Mouse (Mus musculus): Measurements from ENCODE around the gene Tha1. TPM values are rescaled to one million over a fixed set of nuclear protein-coding genes. Genes with fewer than 3 reads are reported as not detected.

Gene Tha1
- polyA plus RNA-seq, 1 experiment: 0.13 TPM

DNA sequence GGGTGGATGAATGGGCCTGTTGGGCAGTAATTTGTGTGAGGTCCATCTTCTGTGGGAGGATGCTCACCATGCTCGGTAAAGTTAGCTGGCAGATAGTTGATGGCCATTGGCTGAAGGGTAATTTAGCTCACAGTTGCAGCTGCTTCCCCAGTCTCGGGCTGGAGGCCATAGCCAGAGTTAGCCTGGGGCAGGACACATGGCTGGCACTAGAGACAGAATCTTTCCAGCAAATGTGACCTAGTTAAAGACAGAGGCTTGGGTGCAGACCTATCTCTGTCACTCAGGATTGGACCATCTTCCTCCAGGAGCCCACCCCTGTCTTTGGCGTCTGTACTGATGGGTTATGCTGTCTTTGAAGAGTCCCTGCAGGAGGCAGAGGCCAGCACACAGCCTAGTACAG, 14.9 kb downstream of the Tha1 start:
- peaks cover 56% of the 10 kb centered on the region for H3K27me3 ChIP-seq (ENCODE audit: control insufficient read depth)
- TF ChIP-seq GATA1 (IDR thresholded peaks at IDR 0.05; ENCODE audit: low read length): no peak
- no peak for TF ChIP-seq TAL1 (IDR thresholded peaks at IDR 0.05; ENCODE audit: low read length)

DNA sequence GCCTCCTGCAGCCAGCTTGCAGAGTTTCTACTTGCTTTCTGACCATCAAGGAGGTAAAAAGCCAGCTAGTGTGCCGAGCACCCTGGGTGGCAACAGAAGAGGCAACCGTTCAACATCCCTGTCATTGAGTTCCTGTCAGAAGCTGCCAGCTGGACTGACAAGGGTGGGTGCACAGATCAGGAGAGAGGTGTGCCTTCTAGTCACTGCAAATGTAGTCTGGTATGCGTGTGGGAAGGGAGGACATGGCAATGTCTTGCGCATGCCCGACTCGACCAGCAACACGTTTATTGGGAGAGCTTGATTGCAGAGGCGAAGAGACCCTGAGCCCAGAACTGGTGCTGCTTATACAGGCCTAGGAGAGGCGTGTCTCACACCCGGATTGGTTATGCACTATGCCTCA, 15.8 kb downstream of the Tha1 start:
- peaks cover 47% of the 10 kb centered on the region for H3K27me3 ChIP-seq (ENCODE audit: control insufficient read depth)

More for the DNA sequence above, 14.9 kb downstream of the Tha1 start:
- peaks cover 30% of the 10 kb centered on the region for H3K4me1 ChIP-seq (ENCODE audit: control insufficient read depth)
- peaks cover 15% of the 10 kb centered on the region for H3K9me3 ChIP-seq (ENCODE audit: control insufficient read depth, low read length)
- H3K4me3 ChIP-seq (replicated peaks): no peak overlapping the region
- H3K36me3 ChIP-seq (ENCODE audit: control insufficient read depth): peaks cover 59% of the 10 kb centered on the region

DNA sequence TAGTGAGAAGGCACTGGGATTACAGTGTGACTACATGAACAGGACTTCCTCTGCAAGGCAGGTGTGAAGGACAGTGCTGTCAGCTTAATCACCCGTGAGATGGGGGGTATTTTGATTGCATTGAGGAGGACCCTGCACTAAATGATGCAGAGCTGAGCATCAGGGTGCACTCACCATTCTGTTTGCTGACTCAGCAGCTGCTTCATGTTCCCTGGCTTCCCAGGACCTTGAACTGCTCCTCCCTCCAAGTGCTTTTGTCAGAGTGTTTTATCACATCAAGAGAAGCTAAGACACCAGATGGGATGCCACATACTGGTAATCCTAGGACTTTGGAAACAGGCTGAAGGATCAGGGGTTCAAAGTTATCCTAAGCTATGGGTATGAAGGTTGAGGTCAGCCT, 17.3 kb downstream of the Tha1 start:
- Histone ChIP-seq H3K4me3 (replicated peaks) (no peak overlapping the region), H3K9me3 (ENCODE audit: control insufficient read depth, low read length) (peaks cover 15% of the 10 kb centered on the region), H3K36me3 (ENCODE audit: control insufficient read depth) (peaks cover 83% of the 10 kb centered on the region), H3K4me1 (ENCODE audit: control insufficient read depth) (peaks cover 52% of the 10 kb centered on the region), H3K27me3 (ENCODE audit: control insufficient read depth) (peaks cover 32% of the 10 kb centered on the region)
- TF ChIP-seq TAL1 (IDR thresholded peaks at IDR 0.05; ENCODE audit: low read length) (no peak), GATA1 (IDR thresholded peaks at IDR 0.05; ENCODE audit: low read length) (no peak)

More for the DNA sequence above, 15.8 kb downstream of the Tha1 start:
- no peak overlapping the region for H3K4me3 ChIP-seq (replicated peaks)
- TF ChIP-seq GATA1 (IDR thresholded peaks at IDR 0.05; ENCODE audit: low read length) (no peak), TAL1 (IDR thresholded peaks at IDR 0.05; ENCODE audit: low read length) (no peak)
- peaks cover 39% of the 10 kb centered on the region for H3K4me1 ChIP-seq (ENCODE audit: control insufficient read depth)
- peaks cover 69% of the 10 kb centered on the region for H3K36me3 ChIP-seq (ENCODE audit: control insufficient read depth)
- peaks cover 15% of the 10 kb centered on the region for H3K9me3 ChIP-seq (ENCODE audit: control insufficient read depth, low read length)

DNA sequence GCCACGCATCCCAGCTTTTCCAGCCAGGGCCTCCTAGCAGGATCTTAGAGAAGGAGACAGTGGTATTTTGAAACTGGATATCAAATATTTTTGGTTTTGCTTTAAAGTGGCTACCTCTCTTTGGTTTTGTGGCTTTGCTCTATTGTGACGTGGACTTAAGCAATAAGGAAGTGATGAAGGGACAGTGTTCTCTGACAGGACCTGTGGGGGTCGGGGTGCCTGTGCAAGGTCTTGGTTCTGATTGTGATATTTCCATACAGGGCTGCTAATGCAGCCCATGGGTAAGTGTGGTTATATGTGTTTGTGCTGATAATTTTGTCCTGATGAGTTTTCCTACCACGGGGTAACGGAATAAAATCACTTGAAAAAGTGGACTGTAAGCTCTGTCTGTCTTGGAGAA, 17.9 kb downstream of the Tha1 start:
- no peak for TF ChIP-seq TAL1 (IDR thresholded peaks at IDR 0.05; ENCODE audit: low read length)
- TF ChIP-seq GATA1 (IDR thresholded peaks at IDR 0.05; ENCODE audit: low read length): no peak
- no peak overlapping the region for H3K4me3 ChIP-seq (replicated peaks)
- peaks cover 55% of the 10 kb centered on the region for H3K4me1 ChIP-seq (ENCODE audit: control insufficient read depth)
- H3K36me3 ChIP-seq (ENCODE audit: control insufficient read depth): peaks cover 90% of the 10 kb centered on the region
- H3K9me3 ChIP-seq (ENCODE audit: control insufficient read depth, low read length): peaks cover 15% of the 10 kb centered on the region
- H3K27me3 ChIP-seq (ENCODE audit: control insufficient read depth): peaks cover 26% of the 10 kb centered on the region

DNA sequence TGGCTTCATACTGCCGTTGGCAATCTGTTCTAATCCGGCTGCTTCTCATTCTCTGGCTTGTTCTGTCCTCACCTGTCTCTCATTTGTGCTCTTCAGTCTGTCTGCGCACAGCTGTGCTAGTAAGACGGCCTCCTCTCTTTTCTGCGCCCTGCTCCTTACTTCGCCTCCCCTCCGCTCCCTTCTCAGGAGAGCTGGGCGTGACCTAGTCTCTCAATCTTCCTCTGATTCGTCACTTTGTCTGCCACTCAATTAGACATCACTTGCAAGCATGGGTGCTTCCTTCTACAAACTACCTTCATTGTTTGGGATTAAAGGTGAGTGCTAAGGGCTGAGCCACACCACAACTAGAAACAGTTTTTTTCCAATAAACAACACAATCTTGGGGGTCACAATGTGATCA, 19.0 kb downstream of the Tha1 start:
- H3K4me1 ChIP-seq (ENCODE audit: control insufficient read depth): peaks cover 55% of the 10 kb centered on the region
- TF ChIP-seq TAL1 (IDR thresholded peaks at IDR 0.05; ENCODE audit: low read length): no peak
- no peak for TF ChIP-seq GATA1 (IDR thresholded peaks at IDR 0.05; ENCODE audit: low read length)
- H3K27me3 ChIP-seq (ENCODE audit: control insufficient read depth): peaks cover 15% of the 10 kb centered on the region
- H3K4me3 ChIP-seq (replicated peaks): no peak overlapping the region
- peaks cover 97% of the 10 kb centered on the region for H3K36me3 ChIP-seq (ENCODE audit: control insufficient read depth)
- H3K9me3 ChIP-seq (ENCODE audit: control insufficient read depth, low read length): peaks cover 15% of the 10 kb centered on the region

DNA sequence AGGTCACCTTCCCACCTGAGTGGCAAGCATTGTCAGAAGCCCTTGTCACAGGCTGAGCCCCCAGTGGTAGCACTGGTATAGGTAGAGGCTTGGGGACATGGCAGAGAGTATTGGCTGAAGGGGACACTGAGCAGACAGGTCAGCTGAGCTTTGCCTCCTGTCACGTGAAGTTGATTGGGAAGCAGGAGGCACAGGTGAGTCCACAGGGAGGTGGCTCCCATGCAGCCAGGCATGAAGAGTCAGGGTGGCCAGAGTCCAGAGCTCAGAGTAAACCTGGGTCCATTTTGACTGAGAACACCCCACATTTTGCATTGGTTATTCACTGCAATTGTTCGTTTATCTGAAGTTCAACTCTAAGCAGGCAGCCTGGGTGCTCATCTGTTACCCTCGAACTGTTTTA, 20.4 kb downstream of the Tha1 start:
- no peak for TF ChIP-seq TAL1 (IDR thresholded peaks at IDR 0.05; ENCODE audit: low read length)
- TF ChIP-seq GATA1 (IDR thresholded peaks at IDR 0.05; ENCODE audit: low read length): no peak
- H3K9me3 ChIP-seq (ENCODE audit: control insufficient read depth, low read length): peaks cover 15% of the 10 kb centered on the region
- H3K27me3 ChIP-seq (ENCODE audit: control insufficient read depth): peaks cover 6% of the 10 kb centered on the region; the same call in 1 of the 2 replicates
- no peak overlapping the region for H3K4me3 ChIP-seq (replicated peaks)
- H3K36me3 ChIP-seq (ENCODE audit: control insufficient read depth): peaks cover 84% of the 10 kb centered on the region
- H3K4me1 ChIP-seq (ENCODE audit: control insufficient read depth): peaks cover 62% of the 10 kb centered on the region

DNA sequence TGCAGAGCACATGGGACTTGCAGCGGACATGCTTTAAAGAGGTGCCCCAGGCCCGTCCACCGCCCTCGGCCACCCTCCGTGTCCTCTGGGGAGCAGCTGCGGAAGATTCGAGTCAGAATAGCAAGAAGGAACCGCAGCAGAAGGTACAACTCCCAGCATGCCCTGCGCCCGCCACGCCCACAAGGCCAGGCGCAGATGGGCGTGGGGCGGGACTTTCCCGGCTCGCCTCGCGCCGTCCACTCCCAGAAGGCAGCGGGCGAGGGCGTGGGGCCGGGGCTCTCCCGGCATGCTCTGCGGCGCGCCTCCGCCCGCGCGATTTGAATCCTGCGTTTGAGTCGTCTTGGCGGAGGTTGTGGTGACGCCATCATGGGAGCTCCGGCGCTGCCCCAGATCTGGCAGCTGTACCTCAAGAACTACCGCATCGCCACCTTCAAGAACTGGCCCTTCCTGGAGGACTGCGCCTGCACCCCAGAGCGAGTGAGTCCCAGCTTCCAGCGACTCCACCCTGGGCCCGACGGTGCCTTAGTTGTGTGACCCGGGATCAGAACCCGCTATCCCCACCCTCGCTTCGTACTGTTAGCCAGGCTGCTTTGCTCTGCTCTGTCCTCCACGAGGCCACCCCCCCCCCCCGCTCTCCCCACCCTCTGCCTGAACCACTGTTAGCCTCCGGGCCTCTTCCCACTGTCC, 24.2 kb downstream of the Tha1 start, which contains the start of gene Birc5:
Gene Birc5 (plus strand): TSS at position 267 of the 687 bp plus-strand sequence.
- H3K27me3 ChIP-seq (ENCODE audit: control insufficient read depth): no peaks in the 10 kb centered on the region; the same call in 1 of the 2 replicates
- H3K36me3 ChIP-seq (ENCODE audit: control insufficient read depth): peaks cover 46% of the 10 kb centered on the region
- peak within 1 kb of the TSS; percentile 89 for H3K4me3 ChIP-seq (replicated peaks)
- peaks cover 61% of the 10 kb centered on the region for H3K4me1 ChIP-seq (ENCODE audit: control insufficient read depth)
- H3K9me3 ChIP-seq (ENCODE audit: control insufficient read depth, low read length): no peaks in the 10 kb centered on the region
- TF ChIP-seq GATA1 (IDR thresholded peaks at IDR 0.05; ENCODE audit: low read length) (no peak), TAL1 (IDR thresholded peaks at IDR 0.05; ENCODE audit: low read length) (no peak)

DNA sequence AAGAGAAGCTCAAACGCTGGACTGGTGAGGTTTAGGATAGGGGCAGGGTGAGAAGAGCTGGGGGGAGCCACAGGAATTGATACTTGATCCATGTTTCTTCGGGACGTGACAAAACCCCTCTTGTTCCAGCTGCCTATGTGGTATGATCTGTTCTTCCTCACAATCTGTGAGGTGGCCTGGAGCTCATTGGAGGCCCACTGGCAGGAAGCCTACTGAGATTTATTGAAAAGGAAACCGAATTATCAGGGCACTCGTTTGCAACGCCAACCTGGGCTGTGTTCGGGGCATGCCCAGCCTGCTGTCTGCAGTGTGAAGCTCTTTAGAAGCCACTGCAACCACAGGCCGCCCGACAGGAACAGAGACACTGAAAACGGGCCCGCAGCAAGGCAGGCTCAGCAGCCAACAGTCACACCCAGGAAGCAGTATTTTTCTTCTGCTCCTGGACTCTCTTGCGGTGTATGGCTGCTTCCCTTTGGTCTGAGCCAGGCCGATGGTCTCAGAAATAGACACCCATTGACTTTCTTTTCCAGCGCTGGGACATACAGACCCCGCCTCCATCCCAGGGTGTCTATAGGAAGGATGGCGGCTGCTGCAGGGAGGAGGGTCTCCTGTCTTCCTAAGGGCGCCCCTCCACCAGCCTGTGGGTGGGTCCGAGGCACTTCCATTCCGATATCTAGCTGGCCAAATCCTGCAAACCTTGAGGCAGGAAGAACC, 24.9 kb downstream of the Tha1 start:
- H3K36me3 ChIP-seq (ENCODE audit: control insufficient read depth): peaks cover 39% of the 10 kb centered on the region
- no peaks in the 10 kb centered on the region; the same call in 1 of the 2 replicates for H3K27me3 ChIP-seq (ENCODE audit: control insufficient read depth)
- H3K4me1 ChIP-seq (ENCODE audit: control insufficient read depth): peaks cover 59% of the 10 kb centered on the region
- peak overlapping the region; percentile 89 for H3K4me3 ChIP-seq (replicated peaks)
- no peaks in the 10 kb centered on the region for H3K9me3 ChIP-seq (ENCODE audit: control insufficient read depth, low read length)
- TF ChIP-seq TAL1 (IDR thresholded peaks at IDR 0.05; ENCODE audit: low read length) (no peak), GATA1 (IDR thresholded peaks at IDR 0.05; ENCODE audit: low read length) (no peak)

DNA sequence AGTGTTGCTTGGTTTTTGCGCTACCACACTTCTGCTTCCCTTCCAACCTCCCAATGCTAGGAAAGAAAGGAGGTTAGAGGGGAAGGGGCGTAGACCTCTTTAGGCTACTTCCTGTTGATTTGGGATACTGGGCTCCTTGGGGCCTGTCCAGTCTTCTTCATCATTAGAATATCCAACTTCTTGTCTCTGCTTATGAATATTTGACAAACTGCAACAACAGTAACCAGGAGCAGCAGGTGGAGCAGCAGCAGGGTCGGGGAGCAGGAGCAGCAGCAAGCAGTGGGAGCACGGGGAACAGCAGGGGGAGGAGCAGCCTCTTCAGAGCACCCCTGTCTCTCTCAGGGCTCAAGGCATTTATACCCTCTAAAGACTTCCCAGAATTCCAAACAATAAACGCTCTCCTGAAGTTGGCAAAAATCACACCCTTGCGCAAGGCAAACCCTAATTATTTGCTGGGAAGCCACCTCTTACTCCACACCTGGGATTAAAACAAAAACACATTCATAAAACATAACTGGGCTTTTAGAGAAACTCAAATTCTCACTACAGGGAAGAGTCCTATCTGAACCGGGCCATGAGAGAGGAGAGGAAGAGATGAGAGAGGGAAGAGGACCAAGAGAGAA, 25.6 kb downstream of the Tha1 start:
- Histone ChIP-seq H3K4me1 (ENCODE audit: control insufficient read depth) (peaks cover 54% of the 10 kb centered on the region), H3K4me3 (replicated peaks) (peak overlapping the region; percentile 89), H3K36me3 (ENCODE audit: control insufficient read depth) (peaks cover 32% of the 10 kb centered on the region), H3K9me3 (ENCODE audit: control insufficient read depth, low read length) (no peaks in the 10 kb centered on the region), H3K27me3 (ENCODE audit: control insufficient read depth) (no peaks in the 10 kb centered on the region; the same call in 1 of the 2 replicates)
- TF ChIP-seq TAL1 (IDR thresholded peaks at IDR 0.05; ENCODE audit: low read length): no peak
- TF ChIP-seq GATA1 (IDR thresholded peaks at IDR 0.05; ENCODE audit: low read length): no peak

Measured in erythroblast, embryonic 14.5 days (primary cell).